Mouse (Mus musculus) MEL (cell line): ENCODE data around the gene Vmp1. TPM values are rescaled to one million over a fixed set of nuclear protein-coding genes. Genes with fewer than 3 reads are reported as not detected.

Experiments
- DNase-seq: peaks from one replicate; pipeline ENCODE4 v3.0.0; 2011; ENCODE audit warnings: low read depth, low spot score
- H3K27ac ChIP-seq: 2 replicates; pipeline ENCODE4 v1.5.1; 2012; ENCODE audit warnings: low read depth, mild to moderate bottlenecking, control low read depth, low read length, moderate library complexity; ENCODE audit not compliant: control insufficient read depth
- H3K27me3 ChIP-seq, 2 experiments: fragments of 150-350 bp in 1 of 2; sonication (generic) in 1 of 2; 2 replicates each; pipeline ENCODE4 v1.6.1; 2012; ENCODE audit warnings: low read length in 2 of 2, mild to moderate bottlenecking in 2 of 2, improper control_type of control experiment in 1 of 2, moderate library complexity in 1 of 2; ENCODE audit not compliant: insufficient read depth in 2 of 2, control insufficient read depth in 1 of 2
- H3K36me3 ChIP-seq, 2 experiments: 2 replicates each; pipeline ENCODE4 v1.6.1; 2012 to 2014; ENCODE audit warnings: low read length in 2 of 2, improper control_type of control experiment in 1 of 2, inconsistent platforms in 1 of 2, mild to moderate bottlenecking in 1 of 2; ENCODE audit not compliant: insufficient read depth in 2 of 2, control insufficient read depth in 1 of 2
- H3K4me1 ChIP-seq, 2 experiments: fragments of 150-350 bp in 1 of 2; sonication (generic) in 1 of 2; 2 replicates each; pipeline ENCODE4 v1.6.1; 2012; ENCODE audit warnings: low read length in 2 of 2, improper control_type of control experiment in 1 of 2, mild to moderate bottlenecking in 1 of 2; ENCODE audit not compliant: insufficient read depth in 2 of 2, control insufficient read depth in 1 of 2
- H3K4me3 ChIP-seq, 2 experiments: fragments of 150-350 bp in 1 of 2; sonication (generic) in 1 of 2; 2 replicates each; pipeline ENCODE4 v1.5.1; 2012; ENCODE audit warnings: low read depth in 2 of 2, low read length in 2 of 2, mild to moderate bottlenecking in 2 of 2, moderate library complexity in 2 of 2, control low read depth in 1 of 2, improper control_type of control experiment in 1 of 2; ENCODE audit not compliant: control insufficient read depth in 1 of 2, insufficient read depth in 1 of 2
- H3K79me2 ChIP-seq: 2 replicates; pipeline ENCODE4 v1.6.1; 2012; ENCODE audit warnings: mild to moderate bottlenecking, low read length, moderate library complexity; ENCODE audit not compliant: control insufficient read depth, poor library complexity, insufficient read depth
- H3K9ac ChIP-seq: 2 replicates; pipeline ENCODE4 v1.6.1; 2012; ENCODE audit warnings: low read depth, mild to moderate bottlenecking, control low read depth, low read length, moderate library complexity; ENCODE audit not compliant: control insufficient read depth, poor library complexity, severe bottlenecking
- H3K9me3 ChIP-seq: fragments of 150-350 bp; sonication (generic); replicated peaks from 2 replicates; pipeline ENCODE4 v1.6.1; 2012; ENCODE audit warnings: mild to moderate bottlenecking, low read length, improper control_type of control experiment, moderate library complexity; ENCODE audit not compliant: insufficient read depth
- BHLHE40 ChIP-seq: IDR thresholded peaks from 2 replicates; pipeline ENCODE4 v1.6.1; 2012; ENCODE audit warnings: low read depth, mild to moderate bottlenecking, inconsistent platforms, low read length, improper control_type of control experiment, borderline replicate concordance
- JUND ChIP-seq: IDR thresholded peaks from 2 replicates; pipeline ENCODE4 v1.6.1; 2011; ENCODE audit warnings: low read depth, mild to moderate bottlenecking, improper control_type of control experiment, low read length
- KAT2A ChIP-seq: conservative IDR thresholded peaks from 2 replicates; pipeline ENCODE4 v1.6.1; 2012; ENCODE audit warnings: low read depth, low read length, improper control_type of control experiment, inconsistent platforms
- MYB ChIP-seq: IDR thresholded peaks from 2 replicates; pipeline ENCODE4 v1.6.1; 2011; ENCODE audit warnings: mild to moderate bottlenecking, low read depth, low read length, improper control_type of control experiment
- POLR2A ChIP-seq, 2 experiments: IDR thresholded peaks; 2 replicates each; pipeline ENCODE4 v1.6.1; 2011 to 2012; ENCODE audit warnings: low read length in 2 of 2, mild to moderate bottlenecking in 2 of 2, control low read depth in 1 of 2, improper control_type of control experiment in 1 of 2, low read depth in 1 of 2, moderate library complexity in 1 of 2; ENCODE audit not compliant: control insufficient read depth in 1 of 2, insufficient read depth in 1 of 2, poor library complexity in 1 of 2
- RCOR1 ChIP-seq: IDR thresholded peaks from 2 replicates; pipeline ENCODE4 v1.6.1; 2012; ENCODE audit warnings: low read depth, mild to moderate bottlenecking, inconsistent platforms, low read length, improper control_type of control experiment
- SIN3A ChIP-seq: IDR thresholded peaks from 2 replicates; pipeline ENCODE4 v1.6.1; 2012; ENCODE audit warnings: low read length, improper control_type of control experiment, inconsistent platforms
- TAL1 ChIP-seq: IDR thresholded peaks from 2 replicates; pipeline ENCODE4 v1.6.1; 2012; ENCODE audit warnings: mild to moderate bottlenecking, inconsistent platforms, low read length, moderate library complexity, mixed read lengths
- TBP ChIP-seq: IDR thresholded peaks from 2 replicates; pipeline ENCODE4 v1.8.0; 2011; ENCODE audit warnings: low read depth, low read length, improper control_type of control experiment
- TCF12 ChIP-seq: IDR thresholded peaks from 2 replicates; pipeline ENCODE4 v1.6.1; 2014; ENCODE audit warnings: low read depth, mild to moderate bottlenecking, inconsistent platforms, low read length, improper control_type of control experiment, moderate library complexity
- UBTF ChIP-seq: IDR thresholded peaks from 2 replicates; pipeline ENCODE4 v1.6.1; 2012; ENCODE audit warnings: low read depth, mild to moderate bottlenecking, inconsistent platforms, low read length, improper control_type of control experiment, moderate library complexity, borderline replicate concordance; ENCODE audit not compliant: insufficient read depth
- USF1 ChIP-seq: IDR thresholded peaks from 2 replicates; pipeline ENCODE4 v1.6.1; 2014; ENCODE audit warnings: low read depth, mild to moderate bottlenecking, inconsistent platforms, low read length, improper control_type of control experiment, moderate library complexity
- ZMIZ1 ChIP-seq: IDR thresholded peaks from 2 replicates; pipeline ENCODE4 v1.6.1; 2012; ENCODE audit warnings: low read depth, mild to moderate bottlenecking, inconsistent platforms, low read length, improper control_type of control experiment, moderate library complexity
- ZNF384 ChIP-seq: IDR thresholded peaks from 2 replicates; pipeline ENCODE4 v1.6.1; 2012; ENCODE audit warnings: low read depth, mild to moderate bottlenecking, inconsistent platforms, low read length, improper control_type of control experiment
- polyA plus RNA-seq, 2 experiments: library from polyadenylated mRNA; stranded (reverse) in 1 of 2; unstranded in 1 of 2; fragments of >175 nt in 1 of 2; fragments of >200 nt in 1 of 2; gene quantifications; 2 replicates each; pipeline versions ENCODE4 v1.2.1 to v1.2.4; 2012; ENCODE audit warnings: low replicate concordance in 2 of 2, low read depth in 1 of 2; ENCODE audit not compliant: insufficient read length in 2 of 2, insufficient read depth in 1 of 2, missing spikeins in 1 of 2
- total RNA-seq: library from RNA; depleted of rRNA; stranded (reverse); fragments of 300-350 nt; gene quantifications from 2 replicates; pipeline ENCODE4 v1.2.3, GENCODE M21; 2012

The Vmp1 gene
- total and polyA plus RNA-seq, 3 experiments, result 61.8 to 94.9 TPM; not detected in 1

DNA sequence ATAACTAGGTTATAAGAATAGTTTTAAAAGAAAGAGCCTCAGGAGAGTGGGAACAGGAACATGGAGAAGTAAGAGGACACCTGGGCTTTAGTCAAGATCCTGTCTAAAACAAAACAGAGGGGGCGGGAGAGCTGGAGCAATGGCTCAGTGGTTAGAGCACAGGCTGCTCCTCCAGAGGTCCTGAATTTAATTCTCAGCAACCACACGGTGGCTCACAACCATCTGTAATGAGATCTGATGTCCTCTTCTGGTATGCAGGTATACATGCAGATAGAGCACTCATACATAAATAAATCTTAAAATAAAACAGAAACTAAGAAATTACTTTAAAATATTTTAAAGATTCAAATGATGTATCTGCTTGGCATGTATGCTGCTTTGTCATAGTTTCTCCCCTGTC, 111.0 kb downstream of the Vmp1 start (continued):
- no peak for TF ChIP-seq ZNF384
- TF ChIP-seq TBP, result no peak
- no peak for TF ChIP-seq TAL1
- TF ChIP-seq, all 39 proteins: peak for 4

DNA sequence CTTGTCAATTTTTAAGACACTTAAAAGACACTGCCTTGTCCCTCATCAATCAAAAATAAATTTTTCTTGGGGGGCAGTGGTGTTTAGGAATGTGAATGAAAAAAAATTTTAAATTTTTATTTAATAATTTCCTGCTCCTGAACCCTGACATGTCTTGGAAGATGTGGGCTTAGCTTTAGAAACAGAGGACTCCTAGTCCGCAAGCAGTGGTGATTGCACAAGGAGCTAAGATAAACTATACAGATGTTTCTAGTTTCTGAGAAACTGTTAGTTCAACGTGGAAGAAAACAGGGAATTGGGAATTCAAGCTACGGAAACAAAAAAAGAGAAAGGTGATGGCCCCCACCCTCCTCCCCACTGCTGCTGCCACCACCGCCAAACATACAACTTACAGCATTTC, 111.8 kb downstream of the Vmp1 start:
- TF ChIP-seq BHLHE40 (no peak), UBTF (no peak), USF1 (no peak), TCF12 (no peak), RCOR1 (no peak), POLR2A (IDR thresholded peaks at IDR 0.05; ENCODE audit: control insufficient read depth in 1 of 2, insufficient read depth in 1 of 2, low read depth in 1 of 2, low read length in 2 of 2, poor library complexity in 1 of 2) (no peak)
- Histone ChIP-seq H3K4me3 (no peak overlapping the region), H3K79me2 (no peaks in the 10 kb centered on the region), H3K27me3 (no peaks in the 10 kb centered on the region), H3K36me3 (peaks cover 0 to 2% of the 10 kb centered on the region in 2 experiments; a peak in 1 of 4 replicates), H3K4me1 (peaks cover 0 to 1% of the 10 kb centered on the region in 2 experiments; a peak in 1 of 4 replicates), H3K9ac (no peak overlapping the region), H3K27ac (no peak overlapping the region), H3K9me3 (no peaks in the 10 kb centered on the region)
- no peak for DNase-seq

DNA sequence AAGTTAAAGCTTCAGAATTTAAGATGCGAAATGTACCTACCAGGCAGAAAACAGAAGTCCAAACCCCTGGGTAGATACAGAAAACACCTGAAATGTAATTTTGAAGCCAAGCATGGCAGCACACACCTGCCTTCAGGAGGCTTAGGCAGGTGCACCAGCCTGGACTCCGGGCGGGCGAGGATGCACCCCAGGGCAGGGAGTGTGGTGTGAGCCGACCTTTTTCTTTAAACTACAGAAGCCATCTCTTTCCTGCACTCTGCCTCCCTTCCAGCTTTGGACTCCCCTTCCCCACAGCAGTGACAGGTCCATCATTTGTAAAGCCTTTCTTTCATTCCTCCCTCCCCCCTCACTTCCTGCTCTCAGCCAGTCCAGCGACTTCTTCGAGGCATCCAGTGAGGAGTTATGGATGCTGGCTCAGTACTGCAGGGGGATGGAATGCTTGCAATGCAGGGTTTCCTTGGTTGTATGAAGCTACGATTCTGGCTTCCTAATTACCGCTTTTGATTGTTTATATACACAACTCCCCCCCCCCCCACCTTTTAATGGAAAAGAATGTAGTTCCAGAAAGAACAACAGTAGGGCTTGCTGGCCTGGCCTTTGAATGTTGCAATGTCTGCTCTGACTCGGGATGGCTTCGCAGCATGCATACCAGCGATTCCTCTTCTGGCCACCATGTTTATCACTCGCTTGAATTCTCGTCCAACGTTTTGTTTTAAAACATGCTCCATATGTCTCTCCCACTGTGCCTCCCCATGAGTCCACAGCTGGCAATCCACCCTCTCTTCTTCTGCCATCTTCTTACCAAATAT, 112.4 kb downstream of the Vmp1 start:
- H3K9me3 ChIP-seq, result no peaks in the 10 kb centered on the region
- DNase-seq, result no peak
- no peak overlapping the region for H3K27ac ChIP-seq
- H3K79me2 ChIP-seq, result no peaks in the 10 kb centered on the region
- H3K4me1 ChIP-seq, result no peaks in the 10 kb centered on the region
- TF ChIP-seq TAL1 (no peak), ZMIZ1 (no peak), MYB (no peak)
- H3K4me3 ChIP-seq, result no peak overlapping the region
- no peaks in the 10 kb centered on the region for H3K27me3 ChIP-seq
- H3K9ac ChIP-seq, result no peak overlapping the region
- H3K36me3 ChIP-seq, result peaks cover 0 to 2% of the 10 kb centered on the region in 2 experiments; a peak in 1 of 4 replicates

DNA sequence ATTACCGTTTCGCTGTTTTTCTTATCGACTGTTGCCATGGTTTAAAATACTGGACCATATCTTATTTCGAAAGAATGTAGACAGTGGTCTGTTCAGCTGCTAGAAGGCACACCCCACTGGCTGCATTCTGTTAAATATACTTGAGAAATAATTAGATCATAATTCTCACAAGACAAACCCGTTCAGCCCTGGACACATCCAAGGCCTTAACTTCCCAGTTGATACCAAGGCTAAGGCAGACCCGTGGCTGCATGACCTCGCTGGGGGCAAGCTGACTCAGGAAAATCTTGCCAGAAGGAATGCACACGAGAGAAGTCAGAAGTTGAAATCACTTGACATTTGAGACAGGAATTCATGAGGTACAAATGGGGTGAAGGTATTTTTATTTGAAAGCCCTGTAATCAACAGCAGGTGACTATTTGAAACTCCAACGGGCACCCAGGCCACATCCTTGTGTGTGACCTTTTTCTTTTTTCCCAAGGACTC, 113.3 kb downstream of the Vmp1 start:
- no peaks in the 10 kb centered on the region for H3K4me1 ChIP-seq
- TF ChIP-seq JUND, result no peak
- no peak for TF ChIP-seq KAT2A
- no peak for TF ChIP-seq SIN3A
- H3K36me3 ChIP-seq, result peaks cover 0 to 2% of the 10 kb centered on the region in 2 experiments; a peak in 1 of 4 replicates
- no peaks in the 10 kb centered on the region for H3K9me3 ChIP-seq
- no peak overlapping the region for H3K4me3 ChIP-seq
- no peak overlapping the region for H3K27ac ChIP-seq
- H3K9ac ChIP-seq, result no peak overlapping the region
- H3K27me3 ChIP-seq, result no peaks in the 10 kb centered on the region
- DNase-seq, result no peak
- H3K79me2 ChIP-seq, result no peaks in the 10 kb centered on the region
